Mouse (Mus musculus) adrenal gland, postnatal 36 days (tissue): ENCODE measurements around the gene Jazf1. TPM values are rescaled to one million over a fixed set of nuclear protein-coding genes. Genes with fewer than 3 reads are reported as not detected.

Source experiments
- DNase-seq, 2 experiments: peaks; one replicate each; pipeline ENCODE4 v3.0.0; 2021; ENCODE audit warnings: mixed read lengths in 1 of 2
- total RNA-seq, 2 experiments: library from RNA; stranded (reverse); gene quantifications; 2 replicates each; pipeline ENCODE4 v1.2.3; 2021

Jazf1 gene
- total RNA-seq, 2 experiments from 2014 or later: 4.0 to 5.7 TPM

- DNase-seq: no peak
These were observed 113.1 kb downstream of the Jazf1 start for GRCm38 (mm10) chr6:52955304-52955703.

DNA sequence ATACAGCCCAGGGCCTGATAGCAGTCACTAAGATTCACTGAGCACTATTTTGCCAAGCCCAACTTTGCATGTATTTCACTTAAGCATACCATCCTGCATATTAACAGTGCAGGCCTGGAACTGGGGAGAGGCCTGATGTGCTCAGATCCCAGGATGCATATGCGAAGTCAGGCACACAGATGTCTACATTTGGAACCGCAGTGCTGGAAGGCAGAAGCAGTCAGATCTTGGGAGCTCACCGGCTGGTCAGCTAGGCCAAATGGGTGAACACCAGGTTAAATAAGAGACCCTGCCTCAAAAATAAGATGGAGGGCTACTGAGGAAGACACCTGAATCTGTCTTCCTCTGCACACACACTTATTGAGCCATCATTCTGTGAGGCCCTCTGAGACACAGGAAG, 113.6 kb downstream of the Jazf1 start:
- DNase-seq: no peak

GRCm38 (mm10) chr6:52954441-52954840, 114.0 kb downstream of the Jazf1 start:
- DNase-seq: peak; percentile 55 to 67

- DNase-seq: no peak
These were observed 115.9 kb downstream of the Jazf1 start for GRCm38 (mm10) chr6:52952526-52952900.

DNA sequence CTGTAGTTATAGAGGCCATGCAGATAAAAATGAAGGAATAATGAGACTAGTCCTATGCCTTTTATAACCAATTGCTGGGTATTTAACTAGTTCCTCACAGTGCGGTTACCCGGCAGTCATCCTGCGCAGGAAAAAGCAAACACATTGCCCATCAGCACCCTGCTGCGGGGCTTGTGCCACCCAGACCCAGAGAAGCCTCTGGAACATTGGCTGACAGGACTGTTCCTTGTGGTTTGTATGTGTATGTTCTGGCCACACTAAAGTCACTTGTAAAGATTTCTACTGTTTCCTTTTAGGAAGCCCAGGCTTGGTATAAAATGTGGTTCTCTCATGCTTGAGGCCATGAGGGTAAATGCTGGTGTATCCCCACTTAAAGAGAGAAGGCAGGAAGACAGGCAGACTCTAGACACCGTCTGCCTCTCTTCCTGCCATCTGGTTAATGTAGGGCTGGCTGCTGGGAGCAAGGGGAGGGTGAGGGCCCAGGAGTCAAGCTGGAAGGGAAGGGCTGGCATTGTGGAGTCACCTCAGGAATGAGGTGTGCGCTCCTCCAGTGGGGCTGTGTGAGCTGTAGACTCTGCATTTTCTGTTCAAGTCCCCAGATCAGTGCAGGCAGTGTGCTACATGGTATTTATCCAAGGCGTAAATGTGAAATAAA, 116.4 kb downstream of the Jazf1 start:
- no peak for DNase-seq

DNA sequence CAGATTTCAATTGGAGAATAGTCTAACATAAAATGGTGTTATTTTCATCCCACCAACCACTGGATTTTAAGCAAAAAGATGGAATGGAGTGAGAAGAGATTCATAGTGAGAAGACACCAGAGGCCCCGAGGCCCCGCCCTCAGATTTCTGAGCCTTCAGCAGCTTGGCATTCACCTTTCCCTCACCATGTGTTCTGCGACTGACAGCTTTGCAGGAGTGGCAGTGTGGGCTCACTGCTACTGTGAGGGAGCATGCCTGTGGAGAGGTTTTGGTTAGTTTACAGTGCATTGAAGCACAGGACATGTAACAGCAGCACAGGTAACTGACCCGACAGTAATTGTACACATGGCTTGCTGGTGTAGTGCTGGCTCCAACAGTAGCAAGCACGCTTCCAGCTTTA, 118.1 kb downstream of the Jazf1 start:
- DNase-seq: no peak

GRCm38 (mm10) chr6:52942534-52942933, 125.9 kb downstream of the Jazf1 start:
- no peak for DNase-seq

GRCm38 (mm10) chr6:52942101-52942500, 126.3 kb downstream of the Jazf1 start:
- DNase-seq: no peak

DNA sequence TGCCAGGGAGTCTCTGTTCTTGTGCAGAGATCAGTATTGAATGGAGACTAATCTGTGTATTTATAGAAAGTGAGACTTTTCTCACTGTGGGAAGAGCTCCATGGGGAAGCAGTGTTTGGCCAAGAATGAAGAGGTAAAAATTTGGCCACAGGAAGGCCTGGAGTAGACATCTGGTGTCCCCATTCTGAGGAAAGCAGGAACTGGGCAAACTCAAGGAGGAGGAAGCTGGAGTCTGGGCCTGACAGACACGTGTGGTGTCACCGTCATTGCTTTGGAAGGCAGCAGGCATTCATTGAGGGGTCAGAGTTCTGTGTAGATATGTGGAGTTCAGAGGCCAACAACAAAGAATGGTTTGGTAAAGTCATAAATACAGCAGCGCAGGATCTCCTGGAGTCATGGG, 130.5 kb downstream of the Jazf1 start:
- DNase-seq: no peak

DNA sequence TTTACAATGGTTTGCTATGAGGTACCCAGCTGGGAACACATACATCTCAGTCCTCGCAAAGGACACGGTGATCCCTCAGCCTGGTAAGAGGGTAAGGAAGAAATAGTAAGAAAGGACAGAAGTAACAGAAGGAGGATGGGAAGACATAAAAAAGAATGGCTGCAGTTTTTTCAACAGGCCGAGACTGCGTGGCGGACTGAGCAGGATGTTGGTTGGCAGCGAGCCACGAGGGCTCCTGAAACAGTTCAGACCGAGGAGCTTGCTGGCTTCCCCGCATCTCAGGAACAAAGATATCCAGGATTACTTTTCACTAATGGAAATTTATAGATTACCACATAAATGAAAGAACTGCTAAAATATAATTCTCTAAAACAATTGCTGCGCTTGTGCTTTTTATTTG, 131.4 kb downstream of the Jazf1 start:
- peak; percentile 37 to 71 for DNase-seq

DNA sequence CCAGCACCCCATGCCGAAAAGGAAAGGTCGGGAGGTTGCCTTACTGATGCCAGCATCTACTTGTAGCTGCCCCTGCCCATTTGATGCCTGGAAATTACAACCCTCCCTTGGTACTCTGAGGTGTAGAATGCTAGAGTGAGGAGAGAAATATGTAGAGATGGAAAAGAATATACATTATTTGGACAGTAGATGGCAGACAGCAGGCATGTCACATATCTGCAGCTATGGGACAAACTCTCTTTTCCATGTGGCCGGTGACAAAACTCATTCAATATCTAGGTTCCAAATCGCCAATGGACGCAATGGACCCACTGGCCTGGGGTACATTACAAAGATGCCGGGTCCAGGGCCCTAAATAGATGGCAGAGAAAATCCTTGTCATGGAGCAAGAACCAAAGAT, 134.4 kb downstream of the Jazf1 start:
- DNase-seq: no peak

DNA sequence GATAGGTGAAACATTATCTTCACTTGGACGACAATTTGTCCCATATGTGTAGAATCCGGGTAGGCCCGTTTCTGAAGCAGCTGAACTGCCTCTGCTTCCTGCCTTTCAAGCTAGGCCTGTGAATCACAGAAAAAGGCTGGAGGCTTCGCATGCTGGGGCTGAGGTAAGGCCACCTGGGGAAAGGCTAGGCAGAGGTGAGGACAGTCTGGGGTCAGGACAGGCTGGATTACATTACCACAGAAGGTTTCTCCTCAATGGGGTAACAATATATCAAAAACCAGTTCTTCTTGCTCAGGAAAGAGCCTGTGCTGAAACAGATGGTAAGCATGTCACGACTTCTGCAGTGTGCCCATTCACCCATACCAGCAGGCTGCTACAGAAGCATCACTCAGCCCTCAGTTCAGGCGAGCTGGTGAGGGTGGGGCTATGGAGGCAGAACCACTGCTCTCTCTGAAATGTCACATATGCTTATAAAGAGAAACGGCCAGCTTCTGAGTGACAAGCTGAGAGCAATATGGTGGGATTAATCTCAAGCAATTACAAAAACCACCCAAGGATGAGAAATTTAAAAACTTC, 135.7 kb downstream of the Jazf1 start:
- no peak for DNase-seq

- DNase-seq: no peak
These were observed 139.1 kb downstream of the Jazf1 start for GRCm38 (mm10) chr6:52929358-52929757.

- DNase-seq: no peak
These were observed 141.5 kb downstream of the Jazf1 start for GRCm38 (mm10) chr6:52926947-52927346.

- DNase-seq: no peak
These were observed 142.9 kb downstream of the Jazf1 start for GRCm38 (mm10) chr6:52925458-52926042.

- no peak for DNase-seq
These were observed 147.2 kb downstream of the Jazf1 start for GRCm38 (mm10) chr6:52921248-52921647.

GRCm38 (mm10) chr6:52920719-52921118, 147.7 kb downstream of the Jazf1 start:
- DNase-seq: no peak

DNA sequence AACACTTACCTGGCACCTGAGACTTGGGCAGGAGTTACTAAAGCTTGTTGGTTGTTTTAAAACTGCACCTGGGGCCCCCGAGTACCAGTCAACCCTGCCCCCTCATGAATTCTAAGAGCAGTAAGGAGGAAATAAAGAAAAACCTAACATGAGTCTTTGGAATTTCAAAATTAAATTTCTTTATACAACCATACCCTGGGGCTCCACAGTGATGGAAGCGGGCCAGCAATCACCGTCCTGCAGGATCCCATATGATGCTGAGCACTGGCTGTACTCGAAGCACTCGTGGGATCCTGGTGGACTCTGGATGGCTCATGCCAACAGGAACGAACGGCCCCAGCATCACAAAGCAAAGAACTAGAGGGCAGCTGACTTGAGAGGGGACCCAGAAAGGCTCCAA, 149.0 kb downstream of the Jazf1 start:
- DNase-seq: no peak

DNA sequence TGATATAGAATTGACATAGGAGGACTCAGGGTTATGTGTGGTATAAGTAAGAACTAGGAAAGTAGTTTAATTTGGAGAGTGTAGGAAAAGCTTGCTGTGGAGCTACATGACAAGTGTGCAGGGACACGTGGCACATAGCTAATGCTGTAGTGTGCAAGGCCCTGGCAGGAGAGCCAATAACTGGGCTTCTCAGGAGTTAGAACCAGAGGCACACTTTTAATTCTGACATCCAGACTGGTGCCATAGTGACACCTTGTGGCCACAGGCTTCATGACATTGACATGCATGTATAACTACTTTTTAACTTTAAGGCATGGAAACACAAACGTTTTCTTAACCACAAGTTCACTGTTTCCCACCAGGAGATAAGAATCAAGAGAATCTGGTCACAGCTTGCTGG, 149.5 kb downstream of the Jazf1 start:
- peak; percentile 73 to 77 for DNase-seq

GRCm38 (mm10) chr6:52917471-52917870, 151.0 kb downstream of the Jazf1 start:
- no peak for DNase-seq

DNA sequence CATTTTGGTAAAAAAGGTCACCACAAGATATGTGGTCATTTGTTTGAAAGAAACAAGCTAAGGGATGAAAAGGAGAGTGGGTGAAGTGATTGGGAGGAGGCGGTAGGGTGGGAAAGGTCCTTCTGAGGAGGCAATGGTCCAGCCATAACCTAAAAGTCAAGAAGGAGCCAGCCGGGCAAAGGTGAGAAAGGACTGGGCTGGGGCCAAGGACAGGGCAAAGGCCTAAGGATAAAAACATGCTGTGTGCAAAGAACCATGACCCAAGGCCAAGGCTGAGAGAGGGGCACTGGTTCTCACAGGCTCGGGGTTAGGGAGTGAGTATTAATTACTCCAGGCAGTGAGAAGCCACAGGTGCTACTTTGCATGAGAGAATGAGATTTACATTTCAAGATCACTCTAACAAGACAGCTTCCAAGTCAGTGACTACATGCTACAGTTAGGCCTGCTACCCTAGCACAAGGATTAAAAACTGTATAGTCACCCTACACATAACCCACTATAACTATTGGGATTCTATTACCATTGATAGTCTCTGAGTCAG, 151.5 kb downstream of the Jazf1 start:
- no peak for DNase-seq

DNA sequence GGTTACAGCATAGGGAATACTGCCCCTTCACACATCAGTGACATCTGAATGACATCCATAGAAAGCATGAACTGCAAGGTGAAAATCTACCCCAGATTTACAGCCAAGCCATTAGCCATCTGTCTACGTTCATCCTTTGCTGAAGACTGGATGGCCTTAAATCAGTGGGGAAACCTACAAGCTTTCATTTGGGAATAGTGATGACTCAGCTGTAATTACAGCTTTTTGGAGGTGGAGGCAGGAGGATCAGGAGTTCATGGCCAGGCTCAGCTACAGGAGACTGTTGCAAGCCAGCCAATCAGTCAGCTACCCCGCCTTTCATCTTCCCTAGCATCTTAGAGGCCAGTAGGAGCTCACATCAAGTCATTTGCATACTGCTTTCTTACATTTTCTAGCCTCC, 153.5 kb downstream of the Jazf1 start:
- DNase-seq: no peak

DNA sequence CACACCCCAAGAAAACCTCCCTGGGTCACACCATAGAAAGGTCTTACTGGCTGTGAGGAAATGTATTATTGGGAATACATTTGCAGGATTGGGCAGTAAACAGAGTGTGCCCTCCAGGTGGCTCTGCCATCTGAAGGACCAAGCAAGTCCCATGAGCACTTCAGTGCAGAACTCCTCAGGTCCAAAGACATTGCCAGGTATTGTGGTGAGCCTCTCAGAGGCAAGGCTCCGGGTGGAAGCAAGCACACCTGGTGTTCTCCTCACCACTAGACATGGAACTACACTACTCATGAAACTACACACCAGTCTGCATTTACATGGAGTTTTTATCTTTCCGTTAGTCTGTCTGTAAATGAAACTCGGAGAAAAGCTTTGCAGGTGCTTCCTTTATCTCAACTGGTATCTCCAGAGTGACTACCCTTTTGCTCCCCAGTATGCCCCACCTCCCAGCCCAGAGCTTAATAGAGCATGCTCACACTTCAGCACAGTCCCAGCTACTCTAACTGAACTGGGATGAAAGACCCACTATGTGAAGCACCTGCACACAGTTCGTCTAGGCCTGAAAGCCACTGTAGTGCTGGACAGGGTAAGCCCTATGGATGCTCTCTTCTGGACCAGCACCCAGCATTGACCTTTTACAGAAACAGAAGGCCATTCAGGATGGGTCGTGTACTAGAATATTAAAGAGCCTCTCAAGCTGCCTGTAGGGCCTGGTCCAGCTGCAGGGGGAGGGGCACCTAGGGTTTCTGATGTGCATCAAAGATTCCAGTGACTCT, 156.1 kb downstream of the Jazf1 start:
- DNase-seq: no peak
